Mouse (Mus musculus) kidney, postnatal 14 days (tissue): ENCODE measurements around the gene Hormad2.

Experiments used
- DNase-seq: peaks from one replicate; pipeline ENCODE4 v3.0.0; 2022; ENCODE audit warnings: mixed read lengths

The Hormad2 gene

GRCm38 (mm10) chr11:4442280-4442679 is 1.4 kb upstream of the Hormad2 start:
- DNase-seq, result no peak

GRCm38 (mm10) chr11:4438211-4438610 is 2.7 kb downstream of the Hormad2 start:
- DNase-seq, result no peak

GRCm38 (mm10) chr11:4437318-4437717 is 3.6 kb downstream of the Hormad2 start:
- DNase-seq, result no peak

- peak; percentile 9 for DNase-seq
Observed at GRCm38 (mm10) chr11:4436631-4437030, 4.3 kb downstream of the Hormad2 start.

- DNase-seq, result no peak
Observed at GRCm38 (mm10) chr11:4434461-4434860, 6.4 kb downstream of the Hormad2 start.

- no peak for DNase-seq
Observed at GRCm38 (mm10) chr11:4423818-4424217, 17.1 kb downstream of the Hormad2 start.

- DNase-seq, result no peak
Observed at GRCm38 (mm10) chr11:4422494-4423425, 18.1 kb downstream of the Hormad2 start.

GRCm38 (mm10) chr11:4421933-4422488 is 18.9 kb downstream of the Hormad2 start:
- no peak for DNase-seq

GRCm38 (mm10) chr11:4417986-4418385 is 22.9 kb downstream of the Hormad2 start:
- DNase-seq, result no peak

GRCm38 (mm10) chr11:4412294-4412693 is 28.6 kb downstream of the Hormad2 start:
- no peak for DNase-seq

GRCm38 (mm10) chr11:4404277-4404676 is 36.6 kb downstream of the Hormad2 start:
- no peak for DNase-seq

- no peak for DNase-seq
Observed at GRCm38 (mm10) chr11:4403381-4403780, 37.5 kb downstream of the Hormad2 start.

GRCm38 (mm10) chr11:4401251-4401650 is 39.7 kb downstream of the Hormad2 start:
- no peak for DNase-seq

- no peak for DNase-seq
Observed at GRCm38 (mm10) chr11:4394226-4394625, 46.7 kb downstream of the Hormad2 start.

GRCm38 (mm10) chr11:4388018-4388417 is 52.9 kb downstream of the Hormad2 start:
- no peak for DNase-seq

- no peak for DNase-seq
Observed at GRCm38 (mm10) chr11:4382321-4382720, 58.6 kb downstream of the Hormad2 start.

- DNase-seq, result no peak
Observed at GRCm38 (mm10) chr11:4379857-4380256, 61.0 kb downstream of the Hormad2 start.

GRCm38 (mm10) chr11:4366389-4366788 is 74.5 kb downstream of the Hormad2 start:
- no peak for DNase-seq

- DNase-seq, result no peak
Observed at GRCm38 (mm10) chr11:4355430-4355829, 85.5 kb downstream of the Hormad2 start.

GRCm38 (mm10) chr11:4352637-4353036 is 88.3 kb downstream of the Hormad2 start:
- no peak for DNase-seq

GRCm38 (mm10) chr11:4343926-4344325 is 97.0 kb downstream of the Hormad2 start:
- no peak for DNase-seq

- no peak for DNase-seq
Observed at GRCm38 (mm10) chr11:4342027-4342426, 98.9 kb downstream of the Hormad2 start.

GRCm38 (mm10) chr11:4340109-4340779 is 100.7 kb downstream of the Hormad2 start:
- no peak for DNase-seq

GRCm38 (mm10) chr11:4339275-4339674 is 101.6 kb downstream of the Hormad2 start:
- DNase-seq, result no peak
